Mouse (Mus musculus): ENCODE measurements at regions not wholly inside any gene's neighbourhood (a gene's known extent, or its start where the extent isn't known, plus 50 kb on each side); places are given as distances from the start of the nearest gene placed in this dataset.

DNA sequence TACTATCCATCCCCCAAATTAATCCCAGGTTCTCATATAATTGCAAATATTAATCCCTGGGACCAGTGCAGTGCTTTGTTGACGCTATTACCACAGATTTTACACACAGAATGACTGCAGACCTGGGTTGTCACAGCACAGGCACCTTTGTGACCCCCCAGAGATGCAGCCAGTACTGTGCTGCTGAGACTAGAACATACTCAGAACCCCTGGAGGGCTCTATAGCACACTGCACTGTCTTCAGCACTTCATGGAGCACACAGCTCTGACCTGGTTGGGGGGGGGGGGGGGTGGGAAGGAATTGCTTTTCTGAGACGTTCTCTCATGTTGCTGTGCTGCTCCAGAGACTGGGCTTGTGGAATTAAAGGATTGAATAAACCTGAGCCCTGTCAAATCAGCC lies 154.9 kb upstream of the Gm34302 start:
- Histone ChIP-seq H3K9ac (no peak overlapping the region), H3K36me3 (no peaks in the 10 kb centered on the region), H3K4me1 (no peaks in the 10 kb centered on the region), H3K4me3 (no peak overlapping the region), H3K27ac (no peak overlapping the region), H3K4me2 (replicated peaks) (no peak overlapping the region), H3K9me3 (no peaks in the 10 kb centered on the region), H3K27me3 (no peaks in the 10 kb centered on the region)
- 45% methylated on average over 2 of the region's 2 CpGs for WGBS
- peak; percentile 67; the same call in 1 of the 2 replicates for ATAC-seq (ENCODE audit: insufficient number of reproducible peaks, insufficient read depth, low FRiP score, low TSS enrichment)

DNA sequence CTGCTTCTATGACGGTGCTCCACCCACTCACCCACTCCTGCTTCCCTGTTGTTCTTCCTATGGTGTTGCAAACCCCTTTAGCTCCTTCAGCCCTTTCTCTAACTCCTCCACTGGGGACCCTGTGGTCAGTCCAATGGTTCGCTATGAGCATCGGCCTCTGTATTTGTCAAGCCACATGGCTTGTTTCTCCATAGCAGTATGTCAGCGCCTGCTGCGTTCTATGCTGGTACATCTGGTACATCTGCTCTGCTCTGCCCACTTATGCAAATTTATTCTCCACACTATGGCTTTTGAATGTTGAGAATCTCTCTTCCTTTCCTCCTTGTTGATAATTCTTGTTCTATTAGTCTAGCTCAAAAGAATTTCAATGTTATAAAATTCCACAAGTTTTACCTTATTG lies 154.2 kb upstream of the Gm34302 start:
- H3K27ac ChIP-seq = no peak overlapping the region
- 80% methylated on average over 5 of the region's 5 CpGs for WGBS
- no peak for ATAC-seq (ENCODE audit: insufficient number of reproducible peaks, insufficient read depth, low FRiP score, low TSS enrichment)

DNA sequence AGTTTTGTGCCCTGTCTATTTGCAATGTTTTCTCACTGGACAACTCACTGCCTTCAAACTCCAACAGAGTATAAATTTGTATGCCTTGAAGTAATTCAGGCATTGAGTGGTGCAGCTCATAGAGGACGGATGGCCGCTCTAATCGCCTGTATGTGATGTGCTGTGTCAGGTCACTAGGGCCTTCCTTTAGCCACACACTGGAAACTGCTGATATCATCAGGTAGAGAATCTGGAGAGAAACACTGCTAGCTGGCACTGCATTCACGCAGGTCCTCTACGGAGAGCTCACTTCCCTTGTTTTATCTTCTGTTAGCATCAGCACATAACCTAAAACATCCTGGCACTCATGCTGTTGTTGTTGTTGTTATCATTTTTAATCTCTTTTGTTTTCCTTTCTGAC lies 144.0 kb upstream of the Gm34302 start:
- ATAC-seq (ENCODE audit: insufficient number of reproducible peaks, insufficient read depth, low FRiP score, low TSS enrichment) = no peak
- Histone ChIP-seq H3K9ac (no peak overlapping the region), H3K27ac (no peak overlapping the region), H3K4me1 (no peaks in the 10 kb centered on the region), H3K4me2 (replicated peaks) (no peak overlapping the region), H3K36me3 (no peaks in the 10 kb centered on the region), H3K4me3 (no peak overlapping the region), H3K9me3 (no peaks in the 10 kb centered on the region), H3K27me3 (no peaks in the 10 kb centered on the region)
- 84% methylated on average over 5 of the region's 5 CpGs for WGBS

More for the DNA sequence above, 154.2 kb upstream of the Gm34302 start:
- Histone ChIP-seq H3K4me2 (replicated peaks) (no peak overlapping the region), H3K36me3 (no peaks in the 10 kb centered on the region), H3K9ac (no peak overlapping the region), H3K4me3 (no peak overlapping the region), H3K9me3 (no peaks in the 10 kb centered on the region), H3K4me1 (no peaks in the 10 kb centered on the region), H3K27me3 (no peaks in the 10 kb centered on the region)

DNA sequence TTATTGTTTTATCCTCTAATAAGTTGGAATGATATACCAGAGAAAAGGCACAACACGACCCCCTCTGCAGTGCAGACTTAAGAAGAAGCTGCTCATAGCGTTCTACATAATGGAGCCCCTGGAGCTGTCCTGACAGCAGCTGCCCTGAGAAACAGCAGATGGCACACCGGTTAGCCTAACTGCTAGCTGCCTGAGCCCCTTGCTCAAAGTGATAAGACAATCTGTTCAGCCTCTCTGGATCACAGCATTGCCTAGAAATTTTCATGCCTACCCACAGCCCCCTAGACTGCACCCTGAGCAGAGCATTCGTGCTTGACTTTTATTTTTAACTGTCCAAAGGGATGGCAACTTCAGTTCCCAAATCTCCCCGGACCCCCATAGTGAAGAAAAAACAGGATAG lies 132.4 kb upstream of the Gm34302 start:
- no peak for ATAC-seq (ENCODE audit: insufficient number of reproducible peaks, insufficient read depth, low FRiP score, low TSS enrichment)
- no peak overlapping the region for H3K27ac ChIP-seq
- no peaks in the 10 kb centered on the region for H3K9me3 ChIP-seq
- H3K4me2 ChIP-seq (replicated peaks) = no peak overlapping the region
- no peaks in the 10 kb centered on the region for H3K36me3 ChIP-seq
- no peak overlapping the region for H3K4me3 ChIP-seq
- H3K27me3 ChIP-seq = no peaks in the 10 kb centered on the region
- WGBS = 41% methylated on average over 5 of the region's 5 CpGs
- no peaks in the 10 kb centered on the region for H3K4me1 ChIP-seq
- H3K9ac ChIP-seq = no peak overlapping the region

DNA sequence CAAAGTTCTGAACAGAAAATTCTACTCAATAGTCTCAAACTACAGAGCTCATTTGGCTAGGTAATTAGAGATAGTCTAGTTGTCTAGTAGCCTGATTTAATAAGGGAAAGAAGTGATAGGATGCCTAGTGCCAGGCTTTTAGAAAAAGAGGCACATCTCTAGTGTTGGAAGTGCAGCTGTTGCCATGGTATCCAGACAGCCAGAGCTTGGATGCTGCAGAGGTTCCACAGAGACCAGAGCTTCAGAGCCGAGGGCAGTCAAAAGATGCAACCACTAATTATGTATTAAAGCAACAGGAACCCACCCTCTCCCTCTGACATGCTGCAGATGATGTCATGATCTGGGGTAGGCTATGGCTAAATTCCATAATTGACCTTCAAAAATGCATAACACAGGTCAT lies 130.0 kb upstream of the Gm34302 start:
- H3K9ac ChIP-seq = no peak overlapping the region
- H3K27me3 ChIP-seq = no peaks in the 10 kb centered on the region
- H3K36me3 ChIP-seq = no peaks in the 10 kb centered on the region
- H3K9me3 ChIP-seq = no peaks in the 10 kb centered on the region
- H3K4me3 ChIP-seq = no peak overlapping the region
- ATAC-seq (ENCODE audit: insufficient number of reproducible peaks, insufficient read depth, low FRiP score, low TSS enrichment) = no peak
- WGBS = 24% methylated on average over 1 of the region's 1 CpGs
- no peak overlapping the region for H3K4me2 ChIP-seq (replicated peaks)
- H3K27ac ChIP-seq = no peak overlapping the region
- H3K4me1 ChIP-seq = peaks cover 8% of the 10 kb centered on the region; the same call in 1 of the 2 replicates

DNA sequence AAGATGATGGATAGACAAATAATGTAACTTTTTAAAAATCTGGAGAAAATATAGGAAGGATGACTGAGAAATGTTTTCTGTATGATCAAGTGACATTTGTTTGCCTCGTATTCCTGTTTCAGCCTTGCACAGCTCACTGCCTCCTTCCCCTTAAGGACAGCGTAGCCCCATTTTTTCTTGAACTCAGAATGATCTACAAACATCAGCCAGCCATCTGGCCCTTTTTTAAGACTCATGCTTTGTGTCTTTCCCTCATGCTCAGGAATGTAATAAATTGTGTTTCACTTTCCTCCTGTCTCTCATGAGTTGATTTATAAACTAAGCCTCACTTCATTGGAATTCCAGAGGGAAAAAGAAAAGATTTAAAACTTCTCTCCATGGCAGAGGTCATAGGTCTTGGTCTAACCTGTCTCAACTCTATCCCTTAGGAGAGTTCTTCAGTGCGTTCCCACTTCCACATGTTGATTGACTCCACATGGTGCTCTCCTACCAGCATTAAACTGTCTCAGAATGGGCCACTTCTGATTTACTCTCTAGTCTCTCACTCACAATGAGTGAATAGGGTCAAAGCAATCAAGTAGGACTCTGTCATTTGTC lies 129.2 kb upstream of the Gm34302 start:
- peaks cover 8% of the 10 kb centered on the region; the same call in 1 of the 2 replicates for H3K4me1 ChIP-seq
- H3K9ac ChIP-seq = no peak overlapping the region
- 59% methylated on average over 3 of the region's 3 CpGs for WGBS
- no peaks in the 10 kb centered on the region for H3K36me3 ChIP-seq
- ATAC-seq (ENCODE audit: insufficient number of reproducible peaks, insufficient read depth, low FRiP score, low TSS enrichment) = no peak
- no peak overlapping the region for H3K4me2 ChIP-seq (replicated peaks)
- no peaks in the 10 kb centered on the region for H3K9me3 ChIP-seq
- no peak overlapping the region for H3K4me3 ChIP-seq
- no peaks in the 10 kb centered on the region for H3K27me3 ChIP-seq
- H3K27ac ChIP-seq = no peak overlapping the region

DNA sequence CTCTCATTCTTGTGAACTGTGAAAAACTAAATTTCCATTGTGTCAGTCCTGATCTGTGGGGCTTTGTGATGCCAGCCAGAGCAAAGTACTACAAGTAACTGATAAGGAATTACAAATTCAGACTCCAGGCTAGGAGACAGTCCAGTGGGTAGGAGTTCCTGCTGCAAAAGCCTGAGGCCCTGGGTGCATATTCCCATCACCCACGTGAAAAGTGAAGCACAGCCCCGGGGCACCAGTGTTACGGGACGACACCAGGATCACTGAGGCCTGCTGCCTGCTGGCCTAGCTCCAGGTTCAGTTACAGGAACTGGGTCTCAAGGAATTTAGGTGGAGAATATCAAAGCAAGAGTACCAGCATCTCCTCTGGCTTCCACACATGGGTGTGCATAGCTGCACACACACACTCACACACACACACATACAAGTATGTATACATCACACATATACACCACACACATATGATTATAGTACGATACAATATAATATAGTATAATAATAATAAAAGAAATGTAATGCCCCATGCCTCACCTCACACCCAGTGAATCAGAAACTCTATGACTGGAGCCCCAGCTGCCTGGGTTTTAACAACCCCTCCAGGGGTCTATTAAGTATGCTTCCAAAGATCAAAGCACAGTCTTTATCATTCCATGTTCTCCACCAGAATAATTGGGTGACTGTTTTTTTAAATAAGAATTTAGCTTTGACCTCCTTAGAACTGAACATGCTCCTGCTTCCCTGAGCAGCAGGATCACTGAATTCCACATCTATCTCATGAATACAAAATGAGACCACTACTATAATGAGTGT lies 126.6 kb upstream of the Gm34302 start:
- no peak overlapping the region for H3K27ac ChIP-seq

DNA sequence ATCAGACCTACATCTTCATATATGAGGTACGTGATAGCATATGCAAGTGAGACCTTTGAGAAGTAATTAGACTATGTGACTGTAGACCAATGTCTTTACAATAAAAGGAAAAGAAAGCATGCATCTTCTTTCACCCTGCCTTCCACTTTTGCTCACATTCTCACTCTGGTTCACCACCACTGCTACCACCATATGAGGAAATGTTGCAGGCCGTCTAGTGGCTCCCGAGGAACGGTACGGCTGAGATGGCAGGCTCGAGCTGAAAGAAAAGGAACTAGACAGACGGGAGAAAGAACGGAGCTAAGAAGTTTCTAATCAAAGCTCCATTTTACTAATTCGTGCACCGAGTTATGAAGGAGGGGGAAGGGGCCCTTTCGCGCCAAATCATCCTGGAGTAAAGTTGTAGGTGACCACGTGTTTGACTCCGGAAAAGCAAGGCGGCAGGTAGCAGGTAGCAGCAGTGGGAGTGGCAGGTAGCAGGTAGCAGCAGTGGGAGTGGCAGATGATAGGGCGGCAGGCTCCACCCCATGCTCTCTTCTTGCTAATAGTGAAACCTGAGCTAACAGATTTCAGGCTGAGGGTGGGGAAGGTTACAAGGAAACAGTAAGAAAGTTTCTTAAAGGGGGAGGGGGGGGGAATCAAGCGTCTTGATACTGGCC lies 125.9 kb upstream of the Gm34302 start:
- Histone ChIP-seq H3K36me3 (no peaks in the 10 kb centered on the region), H3K9ac (no peak overlapping the region), H3K4me2 (replicated peaks) (peak overlapping the region; percentile 39), H3K9me3 (no peaks in the 10 kb centered on the region), H3K4me1 (peaks cover 8% of the 10 kb centered on the region; the same call in 1 of the 2 replicates), H3K27ac (no peak overlapping the region), H3K27me3 (no peaks in the 10 kb centered on the region), H3K4me3 (no peak overlapping the region)
- 0 out of 2 replicates have a peak, but pooled peaks have one; percentile 28 for ATAC-seq (ENCODE audit: insufficient number of reproducible peaks, insufficient read depth, low FRiP score, low TSS enrichment)
- WGBS = 19% methylated on average over 17 of the region's 17 CpGs

More for the DNA sequence above, 126.6 kb upstream of the Gm34302 start:
- H3K36me3 ChIP-seq = no peaks in the 10 kb centered on the region
- H3K9ac ChIP-seq = no peak overlapping the region
- H3K27me3 ChIP-seq = no peaks in the 10 kb centered on the region
- H3K4me3 ChIP-seq = no peak overlapping the region
- 32% methylated on average over 5 of the region's 5 CpGs for WGBS
- peaks cover 8% of the 10 kb centered on the region; the same call in 1 of the 2 replicates for H3K4me1 ChIP-seq
- peak overlapping the region; percentile 39 for H3K4me2 ChIP-seq (replicated peaks)
- H3K9me3 ChIP-seq = no peaks in the 10 kb centered on the region
- ATAC-seq (ENCODE audit: insufficient number of reproducible peaks, insufficient read depth, low FRiP score, low TSS enrichment) = 0 out of 2 replicates have a peak, but pooled peaks have one; percentile 47

DNA sequence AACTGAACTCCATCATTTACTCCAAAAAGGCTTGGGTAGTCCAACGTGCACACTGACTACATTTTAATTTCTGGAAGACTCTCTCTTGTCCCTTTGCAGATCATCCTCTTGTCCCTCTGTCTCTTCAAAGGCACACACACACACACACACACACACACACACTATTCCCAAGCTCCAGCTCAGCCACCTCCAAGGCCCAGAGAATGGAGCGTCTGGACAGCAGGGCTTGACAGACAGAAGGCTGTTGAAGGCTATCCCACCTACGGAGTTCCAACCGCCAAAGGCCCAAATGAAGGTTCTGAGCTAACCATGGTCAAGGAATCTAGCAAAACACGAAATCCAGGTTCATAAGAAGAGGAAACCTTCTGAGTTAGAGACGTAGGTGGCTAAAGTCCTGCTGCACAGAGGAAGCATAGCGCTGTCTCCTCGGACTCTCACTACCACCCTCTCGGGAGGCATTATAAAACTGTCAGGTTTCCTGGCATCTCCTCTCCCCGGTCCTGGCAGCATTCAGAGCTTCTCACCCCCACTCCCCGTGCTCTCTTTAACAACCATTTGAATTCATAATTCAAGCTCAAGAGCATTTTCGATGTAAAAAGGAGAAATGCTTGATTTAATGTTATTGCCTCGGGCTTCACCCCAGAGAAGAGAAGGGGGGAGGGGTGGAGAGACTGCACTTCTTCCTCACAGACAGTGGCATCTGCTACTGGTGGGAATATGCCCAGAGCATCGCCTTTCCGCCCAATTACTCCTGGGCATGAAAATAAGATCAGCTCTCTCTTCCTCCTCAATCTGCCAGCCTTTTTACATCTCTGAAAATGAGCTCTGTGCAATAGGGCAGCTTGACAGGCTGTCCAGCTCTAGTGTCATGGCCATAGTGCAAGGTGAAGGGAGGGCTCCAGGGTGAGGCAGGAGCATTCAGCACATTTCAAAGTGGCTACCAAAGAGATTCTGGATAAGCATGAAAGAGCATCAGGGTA lies 99.3 kb upstream of the Gm34302 start:
- ATAC-seq (ENCODE audit: insufficient number of reproducible peaks, insufficient read depth, low FRiP score, low TSS enrichment) = no peak
- Histone ChIP-seq H3K4me3 (no peak overlapping the region), H3K27ac (no peak overlapping the region), H3K9me3 (no peaks in the 10 kb centered on the region), H3K4me1 (no peaks in the 10 kb centered on the region), H3K4me2 (replicated peaks) (no peak overlapping the region), H3K36me3 (no peaks in the 10 kb centered on the region), H3K9ac (no peak overlapping the region), H3K27me3 (no peaks in the 10 kb centered on the region)
- 84% methylated on average over 15 of the region's 15 CpGs for WGBS

DNA sequence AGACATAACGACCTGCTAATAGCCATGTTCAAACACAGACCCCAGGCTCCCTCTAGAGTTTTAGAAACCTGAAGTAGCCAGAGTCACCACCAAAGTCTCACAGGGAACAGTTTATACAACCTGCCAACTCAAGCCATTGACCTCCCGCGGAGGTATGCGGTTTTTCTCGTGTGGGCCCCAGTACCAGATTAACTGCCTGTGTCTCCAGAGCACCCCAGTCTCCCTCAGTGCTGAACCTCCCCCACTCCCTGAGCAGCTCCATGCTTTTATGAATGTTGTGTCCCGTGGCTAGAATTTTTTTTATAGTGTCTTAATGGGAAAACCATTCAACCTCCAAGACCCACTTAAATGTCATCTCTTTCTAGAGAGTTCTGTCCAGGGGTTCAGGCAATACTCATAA lies 98.5 kb upstream of the Gm34302 start:
- Histone ChIP-seq H3K4me2 (replicated peaks) (no peak overlapping the region), H3K27me3 (no peaks in the 10 kb centered on the region), H3K36me3 (no peaks in the 10 kb centered on the region), H3K4me1 (no peaks in the 10 kb centered on the region), H3K4me3 (no peak overlapping the region), H3K9me3 (no peaks in the 10 kb centered on the region), H3K9ac (no peak overlapping the region), H3K27ac (no peak overlapping the region)
- ATAC-seq (ENCODE audit: insufficient number of reproducible peaks, insufficient read depth, low FRiP score, low TSS enrichment) = no peak
- WGBS = 71% methylated on average over 6 of the region's 6 CpGs
